Mouse (Mus musculus) forebrain, embryonic 14.5 days (tissue): ENCODE data around the gene Atf6b. TPM values are rescaled to one million over a fixed set of nuclear protein-coding genes. Genes with fewer than 3 reads are reported as not detected.

ENCODE experiments used
- ATAC-seq: fragments of 200-750 bp; cut with Nextera tagmentation; 2 replicates; pipeline ENCODE4 v1.8.0; 2017; ENCODE audit warnings: mild to moderate bottlenecking, moderate library complexity
- DNase-seq: peaks from one replicate; pipeline ENCODE4 v3.0.0-alpha.2; 2015; ENCODE audit warnings: low spot score
- H3K27ac ChIP-seq: fragments of 300-500 bp; sonication (generic); 2 replicates; pipeline ENCODE4 v1.5.1; 2014; ENCODE audit warnings: low read depth, mild to moderate bottlenecking, control low read depth, low read length, moderate library complexity
- H3K27me3 ChIP-seq: fragments of 300-500 bp; sonication (generic); replicated peaks from 2 replicates; pipeline ENCODE4 v1.6.1; 2014; ENCODE audit warnings: low read length, control low read depth, mixed read lengths; ENCODE audit not compliant: control insufficient read depth, insufficient read depth
- H3K36me3 ChIP-seq: fragments of 300-500 bp; sonication (generic); 2 replicates; pipeline ENCODE4 v1.6.1; 2014; ENCODE audit warnings: low read length, control low read depth; ENCODE audit not compliant: control insufficient read depth, insufficient read depth
- H3K4me1 ChIP-seq: fragments of 300-500 bp; sonication (generic); 2 replicates; pipeline ENCODE4 v1.6.1; 2014; ENCODE audit warnings: antibody characterized with exemption, low read length, control low read depth; ENCODE audit not compliant: control insufficient read depth, insufficient read depth
- H3K4me2 ChIP-seq: fragments of 300-500 bp; sonication (generic); 2 replicates; pipeline ENCODE4 v1.6.1; 2014; ENCODE audit warnings: mild to moderate bottlenecking, control low read depth, low read length
- H3K4me3 ChIP-seq: fragments of 300-500 bp; sonication (generic); 2 replicates; pipeline ENCODE4 v1.5.1; 2014; ENCODE audit warnings: low read depth, low read length, control low read depth
- H3K9ac ChIP-seq: fragments of 300-500 bp; sonication (generic); 2 replicates; pipeline ENCODE4 v1.6.1; 2014; ENCODE audit warnings: mild to moderate bottlenecking, low read length, control low read depth, moderate library complexity
- H3K9me3 ChIP-seq: fragments of 300-500 bp; sonication (generic); replicated peaks from 2 replicates; pipeline ENCODE4 v1.6.1; 2016; ENCODE audit warnings: low read length, control low read depth, mixed read lengths; ENCODE audit not compliant: control insufficient read depth
- WGBS: fragments of 180-500 bp; shearing (Covaris S2); extraction: QIAGEN DNeasy Blood & Tissue Kit; methylation state at CpG from one replicate; pipeline ENCODE4 v1.1.7; 2014; 5-methylcytosine and 5-hydroxymethylcytosine counted together
- polyA plus RNA-seq: library from polyadenylated mRNA; unstranded; fragments of >200 nt; fragmentation: Nextera tagmentation; extraction: Ambion mirVana; gene quantifications from 2 replicates; pipeline ENCODE4 v1.2.1, GENCODE M21; 2014

The Atf6b gene
- polyA plus RNA-seq, 1 experiment from 2014 or later: 75.0 TPM

GRCm38 (mm10) chr17:34624981-34625380 lies 22.0 kb upstream of the Atf6b start:
- Histone ChIP-seq H3K9ac (no peak overlapping the region), H3K9me3 (no peaks in the 10 kb centered on the region), H3K36me3 (peaks cover 39% of the 10 kb centered on the region), H3K4me1 (peaks cover 28% of the 10 kb centered on the region), H3K4me2 (no peak overlapping the region), H3K4me3 (no peak overlapping the region), H3K27me3 (peaks cover under 1% of the 10 kb centered on the region; the same call in 1 of the 2 replicates), H3K27ac (no peak overlapping the region)
- no peak for ATAC-seq
- DNase-seq: no peak
- 98% methylated on average over 3 of the region's 3 CpGs for WGBS

- peak overlapping the region; percentile 91; the same call in 1 of the 2 replicates for H3K27ac ChIP-seq
- H3K36me3 ChIP-seq: peaks cover 31% of the 10 kb centered on the region
- H3K9me3 ChIP-seq: no peaks in the 10 kb centered on the region
- no peak for ATAC-seq
- peaks cover 10% of the 10 kb centered on the region for H3K27me3 ChIP-seq
- peak overlapping the region; percentile 71 for H3K4me3 ChIP-seq
- H3K4me2 ChIP-seq: peak overlapping the region; percentile 87
- 53% methylated on average over 16 of the region's 16 CpGs for WGBS
- no peak for DNase-seq
- H3K4me1 ChIP-seq: peaks cover 30% of the 10 kb centered on the region
- H3K9ac ChIP-seq: peak overlapping the region; percentile 76
Observed at GRCm38 (mm10) chr17:34626062-34626772, 20.7 kb upstream of the Atf6b start.

GRCm38 (mm10) chr17:34626773-34627092 lies 20.2 kb upstream of the Atf6b start:
- Histone ChIP-seq H3K9me3 (no peaks in the 10 kb centered on the region), H3K27ac (peak overlapping the region; percentile 91), H3K4me1 (peaks cover 34% of the 10 kb centered on the region), H3K27me3 (peaks cover 16% of the 10 kb centered on the region), H3K4me3 (peak overlapping the region; percentile 71), H3K36me3 (peaks cover 27% of the 10 kb centered on the region), H3K4me2 (peak overlapping the region; percentile 87), H3K9ac (peak overlapping the region; percentile 76)
- ATAC-seq (peak; percentile 30), DNase-seq (peak; percentile 77)
- under 1% methylated on average over 18 of the region's 18 CpGs for WGBS

- peak; percentile 76 for ATAC-seq
- H3K4me1 ChIP-seq: peaks cover 39% of the 10 kb centered on the region
Observed at GRCm38 (mm10) chr17:34627093-34627942, 19.6 kb upstream of the Atf6b start.

GRCm38 (mm10) chr17:34627943-34628643 lies 18.9 kb upstream of the Atf6b start, which contains the start of gene Ppt2:
TSS of gene Ppt2 (minus strand) at chr17:34628510.
- Histone ChIP-seq H3K4me1 (peaks cover 40% of the 10 kb centered on the region), H3K4me2 (peak within 1 kb of the TSS; percentile 87), H3K27me3 (peaks cover 20% of the 10 kb centered on the region), H3K9ac (peak within 1 kb of the TSS; percentile 76), H3K9me3 (no peaks in the 10 kb centered on the region), H3K27ac (peak within 1 kb of the TSS; percentile 91), H3K36me3 (peaks cover 14% of the 10 kb centered on the region), H3K4me3 (peak within 1 kb of the TSS; percentile 71)
- peak; percentile 0; the same call in 1 of the 2 replicates for ATAC-seq
- peak; percentile 36 for DNase-seq
- WGBS: 8% methylated on average over 29 of the region's 29 CpGs

More at GRCm38 (mm10) chr17:34627093-34627942, 19.6 kb upstream of the Atf6b start:
- Histone ChIP-seq H3K27ac (peak overlapping the region; percentile 91), H3K9me3 (no peaks in the 10 kb centered on the region), H3K4me3 (peak overlapping the region; percentile 71), H3K4me2 (peak overlapping the region; percentile 87), H3K9ac (peak overlapping the region; percentile 76), H3K36me3 (peaks cover 22% of the 10 kb centered on the region), H3K27me3 (peaks cover 17% of the 10 kb centered on the region)
- 0% methylated on average over 42 of the region's 45 CpGs for WGBS
- DNase-seq: peak; percentile 94

- H3K36me3 ChIP-seq: peaks cover 11% of the 10 kb centered on the region
- peaks cover 20% of the 10 kb centered on the region for H3K27me3 ChIP-seq
- peak overlapping the region; percentile 76 for H3K9ac ChIP-seq
- peaks cover 40% of the 10 kb centered on the region for H3K4me1 ChIP-seq
- H3K9me3 ChIP-seq: no peaks in the 10 kb centered on the region
- H3K4me2 ChIP-seq: peak overlapping the region; percentile 87
- no peak for ATAC-seq
- WGBS: 21% methylated on average over 5 of the region's 5 CpGs
- DNase-seq: no peak
- H3K4me3 ChIP-seq: peak overlapping the region; percentile 71
- peak overlapping the region; percentile 91; the same call in 1 of the 2 replicates for H3K27ac ChIP-seq
Observed at GRCm38 (mm10) chr17:34628644-34628967, 18.3 kb upstream of the Atf6b start.

- Histone ChIP-seq H3K36me3 (peaks cover 5% of the 10 kb centered on the region), H3K27ac (peak within 1 kb of the TSS; percentile 91), H3K27me3 (peaks cover 20% of the 10 kb centered on the region), H3K4me3 (peak within 1 kb of the TSS; percentile 71), H3K4me2 (peak within 1 kb of the TSS; percentile 87), H3K9ac (peak within 1 kb of the TSS; percentile 76), H3K4me1 (peaks cover 40% of the 10 kb centered on the region), H3K9me3 (no peaks in the 10 kb centered on the region)
- WGBS: 1% methylated on average over 16 of the region's 16 CpGs
- DNase-seq: peak; percentile 90
- ATAC-seq: peak; percentile 35; the same call in 1 of the 2 replicates
Observed at GRCm38 (mm10) chr17:34629221-34629751, 17.7 kb upstream of the Atf6b start, which contains the start of gene Prrt1. TSS of gene Prrt1 (plus strand) at chr17:34629533.
